Mouse (Mus musculus) intestine, embryonic 14.5 days (tissue): Measurements from ENCODE around the gene Pacrg. TPM values are rescaled to one million over a fixed set of nuclear protein-coding genes. Genes with fewer than 3 reads are reported as not detected.

ENCODE experiments used
- ATAC-seq: fragments of 200-750 bp; cut with Nextera tagmentation; replicated peaks from 2 replicates; pipeline ENCODE4 v1.8.0; 2017; ENCODE audit warnings: low read depth, moderate number of reproducible peaks, moderate TSS enrichment, moderate library complexity; ENCODE audit not compliant: low FRiP score, low TSS enrichment
- DNase-seq: peaks from one replicate; pipeline ENCODE4 v3.0.0-alpha.2; 2018; ENCODE audit warnings: low spot score
- H3K27ac ChIP-seq: fragments of 300-500 bp; sonication (generic); 2 replicates; pipeline ENCODE4 v1.5.1; 2014; ENCODE audit warnings: low read depth, mild to moderate bottlenecking, control low read depth
- H3K27me3 ChIP-seq: fragments of 300-500 bp; sonication (generic); replicated peaks from 2 replicates; pipeline ENCODE4 v1.6.1; 2014; ENCODE audit warnings: low read length, control low read depth; ENCODE audit not compliant: control insufficient read depth, insufficient read depth
- H3K36me3 ChIP-seq: fragments of 300-500 bp; sonication (generic); 2 replicates; pipeline ENCODE4 v1.6.1; 2014; ENCODE audit warnings: low read length, control low read depth; ENCODE audit not compliant: control insufficient read depth, insufficient read depth
- H3K4me1 ChIP-seq: fragments of 300-500 bp; sonication (generic); replicated peaks from 2 replicates; pipeline ENCODE4 v1.6.1; 2014; ENCODE audit warnings: low read length, control low read depth, mixed read lengths; ENCODE audit not compliant: control insufficient read depth, insufficient read depth
- H3K4me2 ChIP-seq: fragments of 300-500 bp; sonication (generic); 2 replicates; pipeline ENCODE4 v1.6.1; 2014; ENCODE audit warnings: low read length
- H3K4me3 ChIP-seq: fragments of 300-500 bp; sonication (generic); 2 replicates; pipeline ENCODE4 v1.5.1; 2014; ENCODE audit warnings: low read depth, low read length, control low read depth, mixed read lengths
- H3K9ac ChIP-seq: fragments of 300-500 bp; sonication (generic); 2 replicates; pipeline ENCODE4 v1.6.1; 2014; ENCODE audit warnings: mild to moderate bottlenecking, low read length
- H3K9me3 ChIP-seq: fragments of 300-500 bp; sonication (generic); 2 replicates; pipeline ENCODE4 v1.6.1; 2016; ENCODE audit warnings: low read length, control low read depth; ENCODE audit not compliant: control insufficient read depth
- WGBS: fragments of 180-500 bp; shearing (Covaris S2); extraction: QIAGEN DNeasy Blood & Tissue Kit; methylation state at CpG from one replicate; pipeline ENCODE4 v1.1.7; 2014; 5-methylcytosine and 5-hydroxymethylcytosine counted together
- polyA plus RNA-seq: library from polyadenylated mRNA; unstranded; fragments of >200 nt; fragmentation: Nextera tagmentation; extraction: Ambion mirVana; gene quantifications from 2 replicates; pipeline ENCODE4 v1.2.1, GENCODE M21; 2014

Gene Pacrg
- polyA plus RNA-seq, 1 experiment from 2014 or later: 1.1 TPM

GRCm38 (mm10) chr17:10661294-10661693, 178.8 kb downstream of the Pacrg start:
- H3K9ac ChIP-seq: no peak overlapping the region
- 65% methylated on average over 4 of the region's 4 CpGs for WGBS
- H3K4me3 ChIP-seq: no peak overlapping the region
- H3K27ac ChIP-seq: no peak overlapping the region
- H3K27me3 ChIP-seq: no peaks in the 10 kb centered on the region
- H3K9me3 ChIP-seq: no peaks in the 10 kb centered on the region
- H3K4me2 ChIP-seq: no peak overlapping the region
- DNase-seq (no peak), ATAC-seq (no peak)
- H3K4me1 ChIP-seq: no peaks in the 10 kb centered on the region
- H3K36me3 ChIP-seq: no peaks in the 10 kb centered on the region

- no peaks in the 10 kb centered on the region for H3K9me3 ChIP-seq
- H3K27me3 ChIP-seq: no peaks in the 10 kb centered on the region
- H3K4me3 ChIP-seq: no peak overlapping the region
- no peaks in the 10 kb centered on the region for H3K36me3 ChIP-seq
- H3K4me2 ChIP-seq: no peak overlapping the region
- H3K4me1 ChIP-seq: no peaks in the 10 kb centered on the region
- WGBS: 95% methylated on average over 7 of the region's 7 CpGs
- no peak for DNase-seq
- ATAC-seq: no peak
- H3K27ac ChIP-seq: no peak overlapping the region
- H3K9ac ChIP-seq: no peak overlapping the region
These were observed 196.5 kb downstream of the Pacrg start for GRCm38 (mm10) chr17:10643604-10644003.

GRCm38 (mm10) chr17:10639816-10640215, 200.3 kb downstream of the Pacrg start:
- Histone ChIP-seq H3K4me2 (no peak overlapping the region), H3K4me3 (no peak overlapping the region), H3K27me3 (no peaks in the 10 kb centered on the region), H3K9me3 (no peaks in the 10 kb centered on the region), H3K27ac (no peak overlapping the region), H3K4me1 (no peaks in the 10 kb centered on the region), H3K9ac (no peak overlapping the region), H3K36me3 (no peaks in the 10 kb centered on the region)
- 57% methylated on average over 1 of the region's 1 CpGs for WGBS
- no peak for ATAC-seq
- no peak for DNase-seq

- Histone ChIP-seq H3K9ac (no peak overlapping the region), H3K4me1 (0 out of 2 replicates have a peak, but pooled peaks cover 2% of the 10 kb centered on the region), H3K4me3 (no peak overlapping the region), H3K4me2 (no peak overlapping the region), H3K36me3 (no peaks in the 10 kb centered on the region), H3K9me3 (no peaks in the 10 kb centered on the region), H3K27ac (no peak overlapping the region), H3K27me3 (no peaks in the 10 kb centered on the region)
- no peak for ATAC-seq
- DNase-seq: no peak
- 69% methylated on average over 8 of the region's 8 CpGs for WGBS
These were observed 204.1 kb downstream of the Pacrg start for GRCm38 (mm10) chr17:10635955-10636470.

- DNase-seq: no peak
- Histone ChIP-seq H3K27me3 (no peaks in the 10 kb centered on the region), H3K4me2 (no peak overlapping the region), H3K36me3 (no peaks in the 10 kb centered on the region), H3K4me1 (0 out of 2 replicates have a peak, but pooled peaks cover 2% of the 10 kb centered on the region), H3K9ac (no peak overlapping the region), H3K9me3 (no peaks in the 10 kb centered on the region), H3K27ac (no peak overlapping the region), H3K4me3 (no peak overlapping the region)
- WGBS: 92% methylated on average over 11 of the region's 11 CpGs
- ATAC-seq: no peak
These were observed 204.6 kb downstream of the Pacrg start for GRCm38 (mm10) chr17:10635470-10635869.

- WGBS: 92% methylated on average over 6 of the region's 6 CpGs
- no peak for DNase-seq
- Histone ChIP-seq H3K36me3 (no peaks in the 10 kb centered on the region), H3K27ac (no peak overlapping the region), H3K9ac (no peak overlapping the region), H3K4me3 (no peak overlapping the region), H3K9me3 (no peaks in the 10 kb centered on the region), H3K4me2 (no peak overlapping the region), H3K27me3 (no peaks in the 10 kb centered on the region), H3K4me1 (0 out of 2 replicates have a peak, but pooled peaks cover 2% of the 10 kb centered on the region)
- no peak for ATAC-seq
These were observed 205.1 kb downstream of the Pacrg start for GRCm38 (mm10) chr17:10635046-10635445.

- Histone ChIP-seq H3K36me3 (no peaks in the 10 kb centered on the region), H3K4me2 (no peak overlapping the region), H3K27me3 (no peaks in the 10 kb centered on the region), H3K9me3 (no peaks in the 10 kb centered on the region), H3K4me1 (0 out of 2 replicates have a peak, but pooled peaks cover 2% of the 10 kb centered on the region), H3K4me3 (no peak overlapping the region), H3K9ac (no peak overlapping the region), H3K27ac (no peak overlapping the region)
- DNase-seq: no peak
- 92% methylated on average over 7 of the region's 7 CpGs for WGBS
- no peak for ATAC-seq
These were observed 206.3 kb downstream of the Pacrg start for GRCm38 (mm10) chr17:10633769-10634168.

GRCm38 (mm10) chr17:10628240-10628639, 211.9 kb downstream of the Pacrg start:
- ATAC-seq (no peak), DNase-seq (no peak)
- no peaks in the 10 kb centered on the region for H3K27me3 ChIP-seq
- no peak overlapping the region for H3K4me2 ChIP-seq
- 0 out of 2 replicates have a peak, but pooled peaks cover 2% of the 10 kb centered on the region for H3K4me1 ChIP-seq
- 83% methylated on average over 4 of the region's 4 CpGs for WGBS
- no peak overlapping the region for H3K27ac ChIP-seq
- H3K9ac ChIP-seq: no peak overlapping the region
- H3K4me3 ChIP-seq: no peak overlapping the region
- no peaks in the 10 kb centered on the region for H3K36me3 ChIP-seq
- H3K9me3 ChIP-seq: no peaks in the 10 kb centered on the region

- Histone ChIP-seq H3K9me3 (no peaks in the 10 kb centered on the region), H3K4me1 (0 out of 2 replicates have a peak, but pooled peaks cover 2% of the 10 kb centered on the region), H3K27ac (no peak overlapping the region), H3K27me3 (no peaks in the 10 kb centered on the region), H3K4me2 (no peak overlapping the region), H3K36me3 (no peaks in the 10 kb centered on the region), H3K9ac (no peak overlapping the region), H3K4me3 (no peak overlapping the region)
- 71% methylated on average over 2 of the region's 2 CpGs for WGBS
- DNase-seq (no peak), ATAC-seq (no peak)
These were observed 212.6 kb downstream of the Pacrg start for GRCm38 (mm10) chr17:10627476-10627875.
